Mouse (Mus musculus) limb, embryonic 10.5 days (tissue): ENCODE measurements around the gene Clec14a. TPM values are rescaled to one million over a fixed set of nuclear protein-coding genes. Genes with fewer than 3 reads are reported as not detected.
"Not testable (repeated sequence)": the region's sequence is repeated elsewhere in the genome, so short reads cannot be mapped to it uniquely, and the experiment has no call there.

Source experiments
- DNase-seq: peaks from one replicate; pipeline ENCODE4 v3.0.0-alpha.2; 2017; ENCODE audit warnings: low spot score
- H3K27ac ChIP-seq: fragments of 300-500 bp; sonication (generic); 2 replicates; pipeline ENCODE4 v1.5.1; 2016; ENCODE audit warnings: mild to moderate bottlenecking
- H3K27me3 ChIP-seq: fragments of 300-500 bp; sonication (generic); 2 replicates; pipeline ENCODE4 v1.6.1; 2016; ENCODE audit warnings: low read depth, mild to moderate bottlenecking; ENCODE audit not compliant: poor library complexity, severe bottlenecking
- H3K36me3 ChIP-seq: fragments of 300-500 bp; sonication (generic); 2 replicates; pipeline ENCODE4 v1.6.1; 2016; ENCODE audit warnings: mild to moderate bottlenecking, moderate library complexity
- H3K4me1 ChIP-seq: fragments of 300-500 bp; sonication (generic); 2 replicates; pipeline ENCODE4 v1.6.1; 2016
- H3K4me3 ChIP-seq: fragments of 300-500 bp; sonication (generic); 2 replicates; pipeline ENCODE4 v1.5.1; 2016; ENCODE audit warnings: mild to moderate bottlenecking, moderate library complexity
- H3K9me3 ChIP-seq: fragments of 300-500 bp; sonication (generic); replicated peaks from 2 replicates; pipeline ENCODE4 v1.6.1; 2016; ENCODE audit warnings: mild to moderate bottlenecking
- WGBS: fragments of 180-500 bp; shearing (Covaris S2); methylation state at CpG from one replicate; pipeline ENCODE4 v1.1.7; 2016; 5-methylcytosine and 5-hydroxymethylcytosine counted together
- polyA plus RNA-seq: library from polyadenylated mRNA; unstranded; fragments of >200 nt; fragmentation: Nextera tagmentation; extraction: Ambion mirVana; gene quantifications from 2 replicates; pipeline ENCODE4 v1.2.1, GENCODE M21; 2016

Gene Clec14a
- 3.9 and 6.0 TPM in 2 replicates for polyA plus RNA-seq

GRCm38 (mm10) chr12:58268563-58269501, at the start of gene Clec14a:
Clec14a (minus strand) TSS chr12:58269290.
- H3K27me3 ChIP-seq = peaks cover 10% of the 10 kb centered on the region
- WGBS = 7% methylated on average over 32 of the region's 32 CpGs

GRCm38 (mm10) chr12:58307835-58308234, 38.7 kb upstream of the Clec14a start:
- Histone ChIP-seq H3K27ac (no peak overlapping the region), H3K36me3 (no peaks in the 10 kb centered on the region), H3K4me3 (no peak overlapping the region), H3K4me1 (no peaks in the 10 kb centered on the region), H3K9me3 (no peaks in the 10 kb centered on the region), H3K27me3 (no peaks in the 10 kb centered on the region)
- no peak for DNase-seq
- WGBS = 87% methylated on average over 2 of the region's 2 CpGs

More at GRCm38 (mm10) chr12:58268563-58269501, at the start of gene Clec14a:
- Histone ChIP-seq H3K36me3 (no peaks in the 10 kb centered on the region), H3K4me3 (peak within 1 kb of the TSS; percentile 55), H3K9me3 (no peaks in the 10 kb centered on the region), H3K4me1 (peaks cover 19% of the 10 kb centered on the region), H3K27ac (peak within 1 kb of the TSS; percentile 93)
- DNase-seq = peak; percentile 72

- not testable (repeated sequence) for DNase-seq, H3K4me1 ChIP-seq, H3K4me3 ChIP-seq, H3K9me3 ChIP-seq, H3K27ac ChIP-seq, H3K27me3 ChIP-seq, H3K36me3 ChIP-seq
- WGBS = 90% methylated on average over 8 of the region's 8 CpGs
Observed at GRCm38 (mm10) chr12:58306402-58306801, 37.3 kb upstream of the Clec14a start.

- Histone ChIP-seq H3K4me1 (no peaks in the 10 kb centered on the region), H3K4me3 (no peak overlapping the region), H3K27ac (no peak overlapping the region), H3K27me3 (no peaks in the 10 kb centered on the region), H3K9me3 (no peaks in the 10 kb centered on the region), H3K36me3 (no peaks in the 10 kb centered on the region)
- 66% methylated on average over 2 of the region's 2 CpGs for WGBS
- no peak for DNase-seq
Observed at GRCm38 (mm10) chr12:58305567-58305966, 36.5 kb upstream of the Clec14a start.

GRCm38 (mm10) chr12:58296980-58297379, 27.9 kb upstream of the Clec14a start:
- Histone ChIP-seq H3K36me3 (no peaks in the 10 kb centered on the region), H3K4me1 (no peaks in the 10 kb centered on the region), H3K4me3 (no peak overlapping the region), H3K9me3 (no peaks in the 10 kb centered on the region), H3K27ac (no peak overlapping the region), H3K27me3 (no peaks in the 10 kb centered on the region)
- DNase-seq = no peak
- 90% methylated on average over 6 of the region's 6 CpGs for WGBS

GRCm38 (mm10) chr12:58285912-58286311, 16.8 kb upstream of the Clec14a start:
- Histone ChIP-seq H3K27me3 (no peaks in the 10 kb centered on the region), H3K36me3 (no peaks in the 10 kb centered on the region), H3K9me3 (no peaks in the 10 kb centered on the region), H3K4me3 (no peak overlapping the region), H3K27ac (no peak overlapping the region), H3K4me1 (0 out of 2 replicates have a peak, but pooled peaks cover 5% of the 10 kb centered on the region)
- WGBS = 92% methylated on average over 3 of the region's 3 CpGs
- no peak for DNase-seq

GRCm38 (mm10) chr12:58270520-58270919, 1.4 kb upstream of the Clec14a start:
- Histone ChIP-seq H3K9me3 (no peaks in the 10 kb centered on the region), H3K27ac (no peak overlapping the region), H3K36me3 (no peaks in the 10 kb centered on the region), H3K27me3 (peaks cover 10% of the 10 kb centered on the region), H3K4me3 (no peak overlapping the region), H3K4me1 (peaks cover 19% of the 10 kb centered on the region)
- DNase-seq = no peak
- WGBS = 88% methylated on average over 6 of the region's 6 CpGs

- H3K4me1 ChIP-seq = peaks cover 19% of the 10 kb centered on the region
- DNase-seq = no peak
- WGBS = 80% methylated on average over 4 of the region's 4 CpGs
Observed at GRCm38 (mm10) chr12:58269505-58269904, 415 bp upstream of the Clec14a start.

GRCm38 (mm10) chr12:58268186-58268562, 916 bp downstream of the Clec14a start:
- no peaks in the 10 kb centered on the region for H3K36me3 ChIP-seq
- DNase-seq = no peak
- H3K4me1 ChIP-seq = peaks cover 19% of the 10 kb centered on the region
- H3K27me3 ChIP-seq = peaks cover 10% of the 10 kb centered on the region
- H3K9me3 ChIP-seq = no peaks in the 10 kb centered on the region
- peak overlapping the region; percentile 55 for H3K4me3 ChIP-seq
- peak overlapping the region; percentile 93 for H3K27ac ChIP-seq
- 7% methylated on average over 15 of the region's 15 CpGs for WGBS

More at GRCm38 (mm10) chr12:58269505-58269904, 415 bp upstream of the Clec14a start:
- Histone ChIP-seq H3K27ac (peak overlapping the region; percentile 93), H3K4me3 (no peak overlapping the region), H3K27me3 (peaks cover 10% of the 10 kb centered on the region), H3K36me3 (no peaks in the 10 kb centered on the region), H3K9me3 (no peaks in the 10 kb centered on the region)

GRCm38 (mm10) chr12:58267779-58268178, 1.3 kb downstream of the Clec14a start:
- Histone ChIP-seq H3K4me3 (peak overlapping the region; percentile 55), H3K36me3 (no peaks in the 10 kb centered on the region), H3K27me3 (peaks cover 10% of the 10 kb centered on the region), H3K27ac (peak overlapping the region; percentile 93), H3K9me3 (no peaks in the 10 kb centered on the region), H3K4me1 (peaks cover 19% of the 10 kb centered on the region)
- DNase-seq = peak; percentile 28
- 39% methylated on average over 8 of the region's 8 CpGs for WGBS

GRCm38 (mm10) chr12:58251901-58252300, 17.2 kb downstream of the Clec14a start:
- WGBS = 86% methylated on average over 1 of the region's 1 CpGs
- no peaks in the 10 kb centered on the region for H3K36me3 ChIP-seq

GRCm38 (mm10) chr12:58232489-58232888, 36.6 kb downstream of the Clec14a start:
- Histone ChIP-seq H3K4me1 (no peaks in the 10 kb centered on the region), H3K9me3 (no peaks in the 10 kb centered on the region), H3K36me3 (no peaks in the 10 kb centered on the region), H3K27me3 (no peaks in the 10 kb centered on the region), H3K4me3 (no peak overlapping the region), H3K27ac (no peak overlapping the region)
- DNase-seq = no peak
- 94% methylated on average over 2 of the region's 2 CpGs for WGBS

More at GRCm38 (mm10) chr12:58251901-58252300, 17.2 kb downstream of the Clec14a start:
- H3K4me3 ChIP-seq = no peak overlapping the region
- DNase-seq = no peak
- H3K27ac ChIP-seq = no peak overlapping the region
- no peaks in the 10 kb centered on the region for H3K4me1 ChIP-seq
- H3K9me3 ChIP-seq = no peaks in the 10 kb centered on the region
- no peaks in the 10 kb centered on the region for H3K27me3 ChIP-seq

- Histone ChIP-seq H3K27ac (no peak overlapping the region), H3K4me3 (no peak overlapping the region), H3K4me1 (no peaks in the 10 kb centered on the region), H3K36me3 (no peaks in the 10 kb centered on the region), H3K9me3 (no peaks in the 10 kb centered on the region), H3K27me3 (no peaks in the 10 kb centered on the region)
- 78% methylated on average over 5 of the region's 5 CpGs for WGBS
- DNase-seq = no peak
Observed at GRCm38 (mm10) chr12:58225644-58226043, 43.4 kb downstream of the Clec14a start.
